Mouse (Mus musculus) brain, embryonic 14.5 days (tissue): ENCODE measurements around the gene Endou.

ENCODE experiments used
- CTCF ChIP-seq: fragments of 200-500 bp; IDR thresholded peaks from 2 replicates; pipeline ENCODE4 v1.5.1; 2012; ENCODE audit warnings: inconsistent platforms, mild to moderate bottlenecking, moderate library complexity, borderline replicate concordance; ENCODE audit not compliant: insufficient read depth, insufficient read length; ENCODE audit errors: extremely low read depth
- POLR2A ChIP-seq: fragments of 200-500 bp; IDR thresholded peaks from 2 replicates; pipeline ENCODE4 v1.6.1; 2012; ENCODE audit warnings: mild to moderate bottlenecking, inconsistent platforms, borderline replicate concordance; ENCODE audit not compliant: poor library complexity, insufficient read depth, insufficient read length, severe bottlenecking; ENCODE audit errors: extremely low read depth

DNA sequence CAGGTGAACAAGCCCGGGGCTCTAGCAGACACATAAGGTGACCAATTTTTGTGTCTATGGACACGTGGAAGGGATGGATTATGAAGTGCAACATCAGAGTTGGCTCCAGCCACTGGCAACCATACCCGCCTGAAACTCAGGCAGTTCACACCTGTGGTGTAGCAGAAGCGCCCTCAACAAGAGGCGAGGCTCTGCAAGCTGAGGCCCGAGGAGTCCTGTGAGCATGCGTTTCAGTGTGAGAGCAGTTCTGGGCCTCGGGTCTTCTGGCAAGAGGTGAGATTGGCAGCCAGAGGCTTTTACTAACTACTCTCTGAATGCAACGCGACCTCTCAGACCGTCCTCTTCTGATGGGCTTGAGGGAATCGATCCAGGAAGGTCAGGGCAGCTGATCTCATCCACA is 10.5 kb upstream of the Endou start:
- no peak for TF ChIP-seq POLR2A
- no peak for TF ChIP-seq CTCF
